Mouse (Mus musculus) MEL (cell line): ENCODE results near the gene Mmp7. TPM values are rescaled to one million over a fixed set of nuclear protein-coding genes. Genes with fewer than 3 reads are reported as not detected.

Source experiments
- DNase-seq: peaks from one replicate; pipeline ENCODE4 v3.0.0; 2011; ENCODE audit warnings: low read depth, low spot score
- H3K27ac ChIP-seq: 2 replicates; pipeline ENCODE4 v1.5.1; 2012; ENCODE audit warnings: low read depth, mild to moderate bottlenecking, control low read depth, low read length, moderate library complexity; ENCODE audit not compliant: control insufficient read depth
- H3K27me3 ChIP-seq, 2 experiments: fragments of 150-350 bp in 1 of 2; sonication (generic) in 1 of 2; 2 replicates each; pipeline ENCODE4 v1.6.1; 2012; ENCODE audit warnings: low read length in 2 of 2, mild to moderate bottlenecking in 2 of 2, improper control_type of control experiment in 1 of 2, moderate library complexity in 1 of 2; ENCODE audit not compliant: insufficient read depth in 2 of 2, control insufficient read depth in 1 of 2
- H3K36me3 ChIP-seq, 2 experiments: 2 replicates each; pipeline ENCODE4 v1.6.1; 2012 to 2014; ENCODE audit warnings: low read length in 2 of 2, improper control_type of control experiment in 1 of 2, inconsistent platforms in 1 of 2, mild to moderate bottlenecking in 1 of 2; ENCODE audit not compliant: insufficient read depth in 2 of 2, control insufficient read depth in 1 of 2
- H3K4me1 ChIP-seq, 2 experiments: fragments of 150-350 bp in 1 of 2; sonication (generic) in 1 of 2; 2 replicates each; pipeline ENCODE4 v1.6.1; 2012; ENCODE audit warnings: low read length in 2 of 2, improper control_type of control experiment in 1 of 2, mild to moderate bottlenecking in 1 of 2; ENCODE audit not compliant: insufficient read depth in 2 of 2, control insufficient read depth in 1 of 2
- H3K4me3 ChIP-seq, 2 experiments: fragments of 150-350 bp in 1 of 2; sonication (generic) in 1 of 2; 2 replicates each; pipeline ENCODE4 v1.5.1; 2012; ENCODE audit warnings: low read depth in 2 of 2, low read length in 2 of 2, mild to moderate bottlenecking in 2 of 2, moderate library complexity in 2 of 2, control low read depth in 1 of 2, improper control_type of control experiment in 1 of 2; ENCODE audit not compliant: control insufficient read depth in 1 of 2, insufficient read depth in 1 of 2
- H3K79me2 ChIP-seq: 2 replicates; pipeline ENCODE4 v1.6.1; 2012; ENCODE audit warnings: mild to moderate bottlenecking, low read length, moderate library complexity; ENCODE audit not compliant: control insufficient read depth, poor library complexity, insufficient read depth
- H3K9ac ChIP-seq: 2 replicates; pipeline ENCODE4 v1.6.1; 2012; ENCODE audit warnings: low read depth, mild to moderate bottlenecking, control low read depth, low read length, moderate library complexity; ENCODE audit not compliant: control insufficient read depth, poor library complexity, severe bottlenecking
- H3K9me3 ChIP-seq: fragments of 150-350 bp; sonication (generic); replicated peaks from 2 replicates; pipeline ENCODE4 v1.6.1; 2012; ENCODE audit warnings: mild to moderate bottlenecking, low read length, improper control_type of control experiment, moderate library complexity; ENCODE audit not compliant: insufficient read depth
- CHD1 ChIP-seq: IDR thresholded peaks from 2 replicates; pipeline ENCODE4 v1.6.1; 2012; ENCODE audit warnings: low read depth, mild to moderate bottlenecking, inconsistent platforms, low read length, improper control_type of control experiment
- CHD2 ChIP-seq: IDR thresholded peaks from 2 replicates; pipeline ENCODE4 v1.6.1; 2011; ENCODE audit warnings: low read length, improper control_type of control experiment
- E2F4 ChIP-seq: IDR thresholded peaks from 2 replicates; pipeline ENCODE4 v1.6.1; 2011; ENCODE audit warnings: low read depth, low read length, improper control_type of control experiment, borderline replicate concordance
- ELF1 ChIP-seq: IDR thresholded peaks from 2 replicates; pipeline ENCODE4 v1.6.1; 2014; ENCODE audit warnings: low read depth, mild to moderate bottlenecking, inconsistent platforms, low read length, improper control_type of control experiment, moderate library complexity
- EP300 ChIP-seq, 2 experiments: IDR thresholded peaks; 2 replicates each; pipeline ENCODE4 v1.6.1; 2011; ENCODE audit warnings: improper control_type of control experiment in 2 of 2, low read length in 2 of 2, low read depth in 1 of 2, mild to moderate bottlenecking in 1 of 2
- JUND ChIP-seq: IDR thresholded peaks from 2 replicates; pipeline ENCODE4 v1.6.1; 2011; ENCODE audit warnings: low read depth, mild to moderate bottlenecking, improper control_type of control experiment, low read length
- MAZ ChIP-seq: IDR thresholded peaks from 2 replicates; pipeline ENCODE4 v1.6.1; 2012; ENCODE audit warnings: low read depth, mild to moderate bottlenecking, inconsistent platforms, low read length, improper control_type of control experiment
- MXI1 ChIP-seq: IDR thresholded peaks from 2 replicates; pipeline ENCODE4 v1.6.1; 2011; ENCODE audit warnings: mild to moderate bottlenecking, low read depth, low read length, improper control_type of control experiment
- MYB ChIP-seq: IDR thresholded peaks from 2 replicates; pipeline ENCODE4 v1.6.1; 2011; ENCODE audit warnings: mild to moderate bottlenecking, low read depth, low read length, improper control_type of control experiment
- MYC ChIP-seq: IDR thresholded peaks from 2 replicates; pipeline ENCODE4 v1.6.1; 2011; ENCODE audit warnings: low read depth, mild to moderate bottlenecking, low read length, improper control_type of control experiment, moderate library complexity
- NELFE ChIP-seq: IDR thresholded peaks from 2 replicates; pipeline ENCODE4 v1.6.1; 2011; ENCODE audit warnings: low read depth, low read length, improper control_type of control experiment
- POLR2A ChIP-seq, 2 experiments: IDR thresholded peaks; 2 replicates each; pipeline ENCODE4 v1.6.1; 2011 to 2012; ENCODE audit warnings: low read length in 2 of 2, mild to moderate bottlenecking in 2 of 2, control low read depth in 1 of 2, improper control_type of control experiment in 1 of 2, low read depth in 1 of 2, moderate library complexity in 1 of 2; ENCODE audit not compliant: control insufficient read depth in 1 of 2, insufficient read depth in 1 of 2, poor library complexity in 1 of 2
- POLR2AphosphoS2 ChIP-seq: IDR thresholded peaks from 2 replicates; pipeline ENCODE4 v1.6.1; 2011; ENCODE audit warnings: low read length, improper control_type of control experiment
- RCOR1 ChIP-seq: IDR thresholded peaks from 2 replicates; pipeline ENCODE4 v1.6.1; 2012; ENCODE audit warnings: low read depth, mild to moderate bottlenecking, inconsistent platforms, low read length, improper control_type of control experiment
- SMC3 ChIP-seq: IDR thresholded peaks from 2 replicates; pipeline ENCODE4 v1.6.1; 2011; ENCODE audit warnings: low read depth, low read length, improper control_type of control experiment
- TAL1 ChIP-seq: IDR thresholded peaks from 2 replicates; pipeline ENCODE4 v1.6.1; 2012; ENCODE audit warnings: mild to moderate bottlenecking, inconsistent platforms, low read length, moderate library complexity, mixed read lengths
- TCF12 ChIP-seq: IDR thresholded peaks from 2 replicates; pipeline ENCODE4 v1.6.1; 2014; ENCODE audit warnings: low read depth, mild to moderate bottlenecking, inconsistent platforms, low read length, improper control_type of control experiment, moderate library complexity
- UBTF ChIP-seq: IDR thresholded peaks from 2 replicates; pipeline ENCODE4 v1.6.1; 2012; ENCODE audit warnings: low read depth, mild to moderate bottlenecking, inconsistent platforms, low read length, improper control_type of control experiment, moderate library complexity, borderline replicate concordance; ENCODE audit not compliant: insufficient read depth
- USF1 ChIP-seq: IDR thresholded peaks from 2 replicates; pipeline ENCODE4 v1.6.1; 2014; ENCODE audit warnings: low read depth, mild to moderate bottlenecking, inconsistent platforms, low read length, improper control_type of control experiment, moderate library complexity
- USF2 ChIP-seq, 2 experiments: IDR thresholded peaks; 2 replicates each; pipeline ENCODE4 v1.6.1; 2011 to 2012; ENCODE audit warnings: improper control_type of control experiment in 2 of 2, low read length in 2 of 2, borderline replicate concordance in 1 of 2, inconsistent platforms in 1 of 2, low read depth in 1 of 2, mild to moderate bottlenecking in 1 of 2; ENCODE audit not compliant: insufficient read depth in 1 of 2
- ZC3H11A ChIP-seq: IDR thresholded peaks from 2 replicates; pipeline ENCODE4 v1.6.1; 2012; ENCODE audit warnings: low read depth, mild to moderate bottlenecking, inconsistent platforms, low read length, improper control_type of control experiment
- polyA plus RNA-seq, 2 experiments: library from polyadenylated mRNA; stranded (reverse) in 1 of 2; unstranded in 1 of 2; fragments of >175 nt in 1 of 2; fragments of >200 nt in 1 of 2; gene quantifications; 2 replicates each; pipeline versions ENCODE4 v1.2.1 to v1.2.4; 2012; ENCODE audit warnings: low replicate concordance in 2 of 2, low read depth in 1 of 2; ENCODE audit not compliant: insufficient read length in 2 of 2, insufficient read depth in 1 of 2, missing spikeins in 1 of 2
- total RNA-seq: library from RNA; depleted of rRNA; stranded (reverse); fragments of 300-350 nt; gene quantifications from 2 replicates; pipeline ENCODE4 v1.2.3, GENCODE M21; 2012

The Mmp7 gene
- total and polyA plus RNA-seq, 3 experiments: not detected

GRCm38 (mm10) chr9:7695646-7696045 is 3.8 kb downstream of the Mmp7 start:
- Histone ChIP-seq H3K27ac (no peak overlapping the region), H3K36me3 (no peaks in the 10 kb centered on the region), H3K79me2 (no peaks in the 10 kb centered on the region), H3K9ac (no peak overlapping the region), H3K27me3 (peaks cover 2 to 7% of the 10 kb centered on the region in 2 experiments; a peak in 2 of 4 replicates), H3K4me1 (no peaks in the 10 kb centered on the region), H3K4me3 (no peak overlapping the region), H3K9me3 (no peaks in the 10 kb centered on the region)
- no peak for DNase-seq
- no peak for TF ChIP-seq UBTF
- no peak for TF ChIP-seq SMC3
- TF ChIP-seq ZC3H11A: no peak
- TF ChIP-seq JUND: no peak
- TF ChIP-seq MYB: no peak
- no peak for TF ChIP-seq CHD1
- no peak for TF ChIP-seq USF2 (IDR thresholded peaks at IDR 0.05; ENCODE audit: borderline replicate concordance in 1 of 2, insufficient read depth in 1 of 2, low read depth in 1 of 2, low read length in 2 of 2)
- TF ChIP-seq MAZ: no peak

- Histone ChIP-seq H3K9me3 (no peaks in the 10 kb centered on the region), H3K27ac (no peak overlapping the region), H3K79me2 (no peaks in the 10 kb centered on the region), H3K36me3 (no peaks in the 10 kb centered on the region), H3K27me3 (peaks cover 0 to 4% of the 10 kb centered on the region in 2 experiments; a peak in 2 of 4 replicates), H3K9ac (no peak overlapping the region), H3K4me3 (no peak overlapping the region), H3K4me1 (no peaks in the 10 kb centered on the region)
- no peak for DNase-seq
- no peak for TF ChIP-seq ZC3H11A
- TF ChIP-seq POLR2A (IDR thresholded peaks at IDR 0.05; ENCODE audit: control insufficient read depth in 1 of 2, insufficient read depth in 1 of 2, low read depth in 1 of 2, low read length in 2 of 2, poor library complexity in 1 of 2): no peak
- no peak for TF ChIP-seq MYB
- no peak for TF ChIP-seq TCF12
- no peak for TF ChIP-seq RCOR1
- no peak for TF ChIP-seq TAL1
- no peak for TF ChIP-seq E2F4
- no peak for TF ChIP-seq NELFE
- TF ChIP-seq CHD2: no peak
- no peak for TF ChIP-seq EP300 (IDR thresholded peaks at IDR 0.05; ENCODE audit: low read depth in 1 of 2, low read length in 2 of 2)
Measured at GRCm38 (mm10) chr9:7708698-7709097, 16.8 kb downstream of the Mmp7 start.

GRCm38 (mm10) chr9:7711196-7711595 is 19.3 kb downstream of the Mmp7 start:
- H3K36me3 ChIP-seq: no peaks in the 10 kb centered on the region
- no peak for TF ChIP-seq MYC
- TF ChIP-seq UBTF: no peak
- no peak for TF ChIP-seq MXI1
- no peak for TF ChIP-seq POLR2AphosphoS2
- TF ChIP-seq USF1: no peak
- TF ChIP-seq ELF1: no peak
- TF ChIP-seq NELFE: no peak
- TF ChIP-seq USF2 (IDR thresholded peaks at IDR 0.05; ENCODE audit: borderline replicate concordance in 1 of 2, insufficient read depth in 1 of 2, low read depth in 1 of 2, low read length in 2 of 2): no peak
- TF ChIP-seq EP300 (IDR thresholded peaks at IDR 0.05; ENCODE audit: low read depth in 1 of 2, low read length in 2 of 2): no peak
- no peak for TF ChIP-seq MYB
- no peaks in the 10 kb centered on the region for H3K79me2 ChIP-seq

More at GRCm38 (mm10) chr9:7711196-7711595, 19.3 kb downstream of the Mmp7 start:
- no peaks in the 10 kb centered on the region for H3K4me1 ChIP-seq
- H3K9ac ChIP-seq: no peak overlapping the region
- no peak for DNase-seq
- H3K4me3 ChIP-seq: no peak overlapping the region
- no peaks in the 10 kb centered on the region for H3K9me3 ChIP-seq
- H3K27me3 ChIP-seq: peaks cover 0 to 4% of the 10 kb centered on the region in 2 experiments; a peak in 2 of 4 replicates
- H3K27ac ChIP-seq: no peak overlapping the region
